Mouse (Mus musculus): Measurements from ENCODE around the gene Pramel7. TPM values are rescaled to one million over a fixed set of nuclear protein-coding genes. Genes with fewer than 3 reads are reported as not detected.
"Not testable (repeated sequence)": the region's sequence is repeated elsewhere in the genome, so short reads cannot be mapped to it uniquely, and the experiment has no call there.

Pramel7 gene
- not detected for polyA plus RNA-seq (2017; shearing (Covaris generic))

- ATAC-seq = not testable (repeated sequence)
Observed at GRCm38 (mm10) chr2:87496993-87497392, at the start of gene Pramel7. Gene Pramel7 (minus strand): TSS chr2:87497093.

GRCm38 (mm10) chr2:87545442-87545841 is 48.5 kb upstream of the Pramel7 start, which contains the start of gene Olfr1128:
Gene Olfr1128 (minus strand): TSS chr2:87545542.
- ATAC-seq = no peak

GRCm38 (mm10) chr2:87534826-87535225 is 37.9 kb upstream of the Pramel7 start:
- no peak for ATAC-seq

GRCm38 (mm10) chr2:87531496-87531895 is 34.6 kb upstream of the Pramel7 start, which contains the start of gene Olfr153:
Gene Olfr153 (plus strand): TSS chr2:87531796.
- no peak for ATAC-seq

- not testable (repeated sequence) for ATAC-seq
Observed at GRCm38 (mm10) chr2:87525899-87526616, 29.2 kb upstream of the Pramel7 start.

GRCm38 (mm10) chr2:87520651-87521050 is 23.8 kb upstream of the Pramel7 start:
- ATAC-seq = no peak

- no peak for ATAC-seq
Observed at GRCm38 (mm10) chr2:87516581-87516980, 19.7 kb upstream of the Pramel7 start.

- no peak for ATAC-seq
Observed at GRCm38 (mm10) chr2:87515457-87516060, 18.7 kb upstream of the Pramel7 start.

- no peak for ATAC-seq
Observed at GRCm38 (mm10) chr2:87515046-87515445, 18.2 kb upstream of the Pramel7 start.

GRCm38 (mm10) chr2:87506265-87506664 is 9.4 kb upstream of the Pramel7 start, which contains the start of gene Pramel6:
Gene Pramel6 (plus strand): TSS chr2:87506565.
- ATAC-seq = no peak

GRCm38 (mm10) chr2:87482276-87482675 is 14.6 kb downstream of the Pramel7 start:
- ATAC-seq = no peak

GRCm38 (mm10) chr2:87481158-87481557 is 15.7 kb downstream of the Pramel7 start:
- ATAC-seq = no peak

GRCm38 (mm10) chr2:87480207-87480606 is 16.7 kb downstream of the Pramel7 start:
- ATAC-seq = no peak

GRCm38 (mm10) chr2:87461769-87462168 is 35.1 kb downstream of the Pramel7 start:
- peak; percentile 51 for ATAC-seq

- no peak for ATAC-seq
Observed at GRCm38 (mm10) chr2:87453662-87454061, 43.2 kb downstream of the Pramel7 start, which contains the start of gene Olfr1126. Gene Olfr1126 (plus strand): TSS chr2:87453962.

Other genes starting within 250 kb of the Pramel7 start
- gene Olfr1115, start 249.1 kb downstream of the Pramel7 start, polyA plus RNA-seq (2017; shearing (Covaris generic)) = not detected
- gene Olfr1116, start 229.6 kb downstream of the Pramel7 start, polyA plus RNA-seq (2017; shearing (Covaris generic)) = under 1 TPM in 1 of 2 experiments, not detected in 1; 0.13 TPM
- gene Olfr1118, start 189.5 kb downstream of the Pramel7 start, polyA plus RNA-seq (2017; shearing (Covaris generic)) = not detected
- gene Olfr1120, start 142.3 kb downstream of the Pramel7 start, polyA plus RNA-seq (2017; shearing (Covaris generic)) = not detected
- gene Olfr1121, start 127.2 kb downstream of the Pramel7 start, polyA plus RNA-seq (2017; shearing (Covaris generic)) = not detected
- not detected for gene Olfr1122, start 111.2 kb downstream of the Pramel7 start, polyA plus RNA-seq (2017; shearing (Covaris generic))
- not detected for gene Olfr1123, start 80.5 kb downstream of the Pramel7 start, polyA plus RNA-seq (2017; shearing (Covaris generic))
- gene Olfr1124, start 66.8 kb downstream of the Pramel7 start, polyA plus RNA-seq (2017; shearing (Covaris generic)) = 1 to 10 TPM in 1 of 2 experiments, not detected in 1; 3.3 TPM
- not detected for gene Olfr1126, start 43.1 kb downstream of the Pramel7 start, polyA plus RNA-seq (2017; shearing (Covaris generic))
- gene Pramel6, start 9.5 kb upstream of the Pramel7 start, polyA plus RNA-seq (2017; shearing (Covaris generic)) = not detected
- not detected for gene Olfr153, start 34.7 kb upstream of the Pramel7 start, polyA plus RNA-seq (2017; shearing (Covaris generic))
- gene Olfr1128, start 48.4 kb upstream of the Pramel7 start, polyA plus RNA-seq (2017; shearing (Covaris generic)) = not detected
- not detected for gene Olfr1129, start 76.8 kb upstream of the Pramel7 start, polyA plus RNA-seq (2017; shearing (Covaris generic))
- not detected for gene Olfr1130, start 109.1 kb upstream of the Pramel7 start, polyA plus RNA-seq (2017; shearing (Covaris generic))
- not detected for gene Olfr1131, start 130.0 kb upstream of the Pramel7 start, polyA plus RNA-seq (2017; shearing (Covaris generic))
- gene Olfr1132, start 140.4 kb upstream of the Pramel7 start, polyA plus RNA-seq (2017; shearing (Covaris generic)) = not detected
- not detected for gene Olfr1133, start 150.3 kb upstream of the Pramel7 start, polyA plus RNA-seq (2017; shearing (Covaris generic))
- not detected for gene Olfr1134, start 161.4 kb upstream of the Pramel7 start, polyA plus RNA-seq (2017; shearing (Covaris generic))
- not detected for gene Olfr1135, start 176.6 kb upstream of the Pramel7 start, polyA plus RNA-seq (2017; shearing (Covaris generic))
- gene Olfr1136, start 196.9 kb upstream of the Pramel7 start, polyA plus RNA-seq (2017; shearing (Covaris generic)) = not detected
- not detected for gene Olfr1137, start 216.1 kb upstream of the Pramel7 start, polyA plus RNA-seq (2017; shearing (Covaris generic))
- not detected for gene Olfr1138, start 242.9 kb upstream of the Pramel7 start, polyA plus RNA-seq (2017; shearing (Covaris generic))
- gene Olfr1140, start 246.7 kb upstream of the Pramel7 start, polyA plus RNA-seq (2017; shearing (Covaris generic)) = not detected